Comparison of ENCODE assay signal across 9 mouse cellular contexts in genomic region chr15:79934776-79935175, GRCm38 (mm10). TPM values are rescaled to one million over a fixed set of nuclear protein-coding genes. Genes with fewer than 3 reads are reported as not detected.
DNase-seq lines count a peak whose midpoint lies in the region; ATAC-seq and TF ChIP-seq lines count a peak whose summit lies in the region.
"Had no signal": no experiment of that assay in that cellular context is flagged by ENCODE, and none has a peak within 500 bp of the region (broad histone marks: within the 10 kb centered on the region; RNA-seq: fewer than 3 reads in every experiment).

No protein-coding gene starts in this region.

- H3K4me2 ChIP-seq in heart, embryonic 13.5 days = 0 out of 2 replicates have a peak overlapping the region, but pooled peaks have one; percentile 96
- H3K4me2 ChIP-seq in heart, embryonic 11.5 days = no peak overlapping the region
- H3K4me2 ChIP-seq in forebrain, embryonic 12.5 days = peak overlapping the region; percentile 38
- H3K4me2 ChIP-seq in midbrain, embryonic 13.5 days (replicated peaks) = peak overlapping the region; percentile 43
- H3K4me2 ChIP-seq: heart, embryonic 15.5 days had no signal

- H3K27me3 ChIP-seq in heart, embryonic 13.5 days (replicated peaks) = peaks cover 80% of the 10 kb centered on the region
- peaks cover 53% of the 10 kb centered on the region for H3K27me3 ChIP-seq in heart, embryonic 11.5 days (ENCODE audit: control insufficient read depth, insufficient read depth, low read length)
- H3K27me3 ChIP-seq in forebrain, embryonic 12.5 days = peaks cover 36% of the 10 kb centered on the region
- H3K27me3 ChIP-seq in midbrain, embryonic 13.5 days = peaks cover 30% of the 10 kb centered on the region

- 9% methylated on average over 10 of the region's 10 CpGs for WGBS in heart, embryonic 13.5 days
- WGBS in heart, embryonic 11.5 days (ENCODE audit: insufficient replicate concordance) = 9% methylated on average over 10 of the region's 10 CpGs
- 2% methylated on average over 10 of the region's 10 CpGs for WGBS in forebrain, embryonic 12.5 days
- 2% methylated on average over 10 of the region's 10 CpGs for WGBS in midbrain, embryonic 13.5 days

- no peak overlapping the region for H3K4me3 ChIP-seq in heart, embryonic 13.5 days
- H3K4me3 ChIP-seq in heart, embryonic 11.5 days (ENCODE audit: low read depth, low read length) = no peak overlapping the region
- H3K4me3 ChIP-seq in ES-E14 (ENCODE audit: insufficient read depth in 1 of 2, low read depth in 1 of 2, low read length in 2 of 2, poor library complexity in 1 of 2, severe bottlenecking in 1 of 2) = peak overlapping the region; percentile 14 to 92; a peak in 2 of 4 replicates
- no peak overlapping the region; the same call in 1 of the 2 replicates for H3K4me3 ChIP-seq in forebrain, embryonic 12.5 days (replicated peaks)
- no peak overlapping the region for H3K4me3 ChIP-seq in midbrain, embryonic 13.5 days (replicated peaks)
- H3K4me3 ChIP-seq: heart, embryonic 15.5 days had no signal

- H3K9ac ChIP-seq in heart, embryonic 13.5 days = no peak overlapping the region
- H3K9ac ChIP-seq in heart, embryonic 11.5 days (ENCODE audit: low read depth, low read length) = no peak overlapping the region
- no peak overlapping the region; the same call in 1 of the 2 replicates for H3K9ac ChIP-seq in ES-E14 (ENCODE audit: insufficient read depth, low read depth, low read length, poor library complexity, severe bottlenecking)
- 0 out of 2 replicates have a peak overlapping the region, but pooled peaks have one; percentile 3 for H3K9ac ChIP-seq in forebrain, embryonic 12.5 days
- H3K9ac ChIP-seq in midbrain, embryonic 13.5 days (replicated peaks) = no peak overlapping the region
- H3K9ac ChIP-seq: heart, embryonic 15.5 days had no signal

- no peaks in the 10 kb centered on the region for H3K9me3 ChIP-seq in heart, embryonic 13.5 days
- H3K9me3 ChIP-seq in heart, embryonic 11.5 days (replicated peaks; ENCODE audit: control insufficient read depth, low read length) = no peaks in the 10 kb centered on the region
- H3K9me3 ChIP-seq in ES-E14 (ENCODE audit: control insufficient read depth, insufficient read depth, low read depth, low read length) = no peaks in the 10 kb centered on the region
- no peaks in the 10 kb centered on the region for H3K9me3 ChIP-seq in forebrain, embryonic 12.5 days
- H3K9me3 ChIP-seq in midbrain, embryonic 13.5 days = no peaks in the 10 kb centered on the region
- H3K9me3 ChIP-seq: heart, embryonic 15.5 days had no signal

- H3K36me3 ChIP-seq in heart, embryonic 13.5 days = no peaks in the 10 kb centered on the region
- H3K36me3 ChIP-seq in heart, embryonic 11.5 days (ENCODE audit: control insufficient read depth, insufficient read depth, low read length) = no peaks in the 10 kb centered on the region
- H3K36me3 ChIP-seq in ES-E14 (ENCODE audit: control insufficient read depth, insufficient read depth, low read length, poor library complexity, severe bottlenecking) = peaks cover 8% of the 10 kb centered on the region
- H3K36me3 ChIP-seq in forebrain, embryonic 12.5 days (replicated peaks) = no peaks in the 10 kb centered on the region
- H3K36me3 ChIP-seq in midbrain, embryonic 13.5 days = no peaks in the 10 kb centered on the region
- H3K36me3 ChIP-seq: heart, embryonic 15.5 days had no signal

- no peak overlapping the region for H3K27ac ChIP-seq in heart, embryonic 13.5 days (replicated peaks)
- H3K27ac ChIP-seq in heart, embryonic 11.5 days (ENCODE audit: low read depth, low read length) = no peak overlapping the region
- peak overlapping the region; percentile 97 for H3K27ac ChIP-seq in ES-E14 (ENCODE audit: insufficient read depth, low read depth, low read length, poor library complexity, severe bottlenecking)
- no peak overlapping the region for H3K27ac ChIP-seq in forebrain, embryonic 12.5 days
- H3K27ac ChIP-seq in midbrain, embryonic 13.5 days = no peak overlapping the region
- H3K27ac ChIP-seq: heart, embryonic 15.5 days had no signal

- no peak for ATAC-seq in heart, embryonic 13.5 days (ENCODE audit: extremely low read depth, insufficient number of reproducible peaks, low FRiP score, low TSS enrichment)
- no peak for ATAC-seq in heart, embryonic 11.5 days (replicated peaks; ENCODE audit: insufficient number of reproducible peaks, low FRiP score, low TSS enrichment)
- no peak for ATAC-seq in forebrain, embryonic 12.5 days (ENCODE audit: low FRiP score)
- ATAC-seq in midbrain, embryonic 13.5 days = no peak

- in situ Hi-C loops in ES-E14 (cut with MboI; ENCODE audit: low sequenced_read_pairs in 2 of 2, unreplicated experiment in 2 of 2) = no loop called here

- peaks cover 20% of the 10 kb centered on the region for H3K4me1 ChIP-seq in heart, embryonic 13.5 days
- H3K4me1 ChIP-seq in heart, embryonic 11.5 days (ENCODE audit: control insufficient read depth, insufficient read depth, low read length) = 0 out of 2 replicates have a peak, but pooled peaks cover 2% of the 10 kb centered on the region
- H3K4me1 ChIP-seq in ES-E14 (ENCODE audit: control insufficient read depth in 2 of 2, insufficient read depth in 2 of 2, low read length in 2 of 2, poor library complexity in 1 of 2) = peaks cover 7 to 10% of the 10 kb centered on the region in 2 experiments
- peaks cover 40% of the 10 kb centered on the region for H3K4me1 ChIP-seq in forebrain, embryonic 12.5 days
- peaks cover 31% of the 10 kb centered on the region for H3K4me1 ChIP-seq in midbrain, embryonic 13.5 days (replicated peaks)

- DNase-seq in ES-E14 (ENCODE audit: low read depth, low spot score) = no peak
- DNase-seq in thymus, postnatal 25 days = no peak
- DNase-seq in cerebellum, adult 18-20 months = no peak
- DNase-seq in spleen, postnatal 36 days (ENCODE audit: low spot score in 2 of 2) = no peak

TF ChIP-seq in ES-E14, 5 proteins besides CTCF, POLR2A, EP300 and RAD21:
- TF ChIP-seq CHD2 (IDR thresholded peaks at IDR 0.05; ENCODE audit: low read depth, low read length) (no peak), ZNF384 (IDR thresholded peaks at IDR 0.05; ENCODE audit: low read depth, low read length) (no peak), ZC3H11A (IDR thresholded peaks at IDR 0.05; ENCODE audit: borderline replicate concordance, low read depth, low read length) (no peak), HCFC1 (IDR thresholded peaks at IDR 0.05; ENCODE audit: borderline replicate concordance, insufficient read depth, low read length) (no peak), MAFK (IDR thresholded peaks at IDR 0.05; ENCODE audit: insufficient read depth, low read depth, low read length) (no peak)
TF ChIP-seq in ES-E14: peak in this region for 0.

RNA-seq across cellular contexts. Expression of gene Cbx7, which starts 36.1 kb away (rescaled TPM):
- 1.5 TPM in 2 replicates for polyA plus RNA-seq in heart, embryonic 13.5 days (2015; fragmentation: Nextera tagmentation; extraction: Ambion mirVana)
- 0.72 and 1.1 TPM in 2 replicates for polyA plus RNA-seq in heart, embryonic 11.5 days (2014; fragmentation: Nextera tagmentation; extraction: Ambion mirVana)
- total RNA-seq in ES-E14 (2012; rRNA removed) = 171 and 233 TPM in 2 replicates
- 3.3 and 3.6 TPM in 2 replicates for polyA plus RNA-seq in forebrain, embryonic 12.5 days (2016; fragmentation: Nextera tagmentation; extraction: Ambion mirVana)
- 3.0 and 4.3 TPM in 2 replicates for polyA plus RNA-seq in midbrain, embryonic 13.5 days (2015; fragmentation: Nextera tagmentation; extraction: Ambion mirVana)

RNA-seq across cellular contexts. Expression of gene Apobec3, which starts 43.3 kb away (rescaled TPM):
- 13.5 and 13.9 TPM in 2 replicates for polyA plus RNA-seq in heart, embryonic 13.5 days (2015; fragmentation: Nextera tagmentation; extraction: Ambion mirVana)
- 9.5 and 12.0 TPM in 2 replicates for polyA plus RNA-seq in heart, embryonic 11.5 days (2014; fragmentation: Nextera tagmentation; extraction: Ambion mirVana)
- 39.9 and 42.4 TPM in 2 replicates for total RNA-seq in ES-E14 (2012; rRNA removed)
- polyA plus RNA-seq in forebrain, embryonic 12.5 days (2016; fragmentation: Nextera tagmentation; extraction: Ambion mirVana) = 7.4 and 8.4 TPM in 2 replicates
- 3.1 and 3.8 TPM in 2 replicates for polyA plus RNA-seq in midbrain, embryonic 13.5 days (2015; fragmentation: Nextera tagmentation; extraction: Ambion mirVana)

Comparison
In these comparisons a context has a peak if more than half of its experiments do, and no peak if none do; other contexts are left out.
1. H3K4me3 ChIP-seq: peak in ES-E14 (2 of 2); none in heart, embryonic 13.5 days (single experiment), heart, embryonic 11.5 days (single experiment), forebrain, embryonic 12.5 days (single experiment) and midbrain, embryonic 13.5 days (single experiment).